Mouse (Mus musculus) stomach, embryonic 14.5 days (tissue): ENCODE results near the gene Pgp. TPM values are rescaled to one million over a fixed set of nuclear protein-coding genes. Genes with fewer than 3 reads are reported as not detected.
A peak's percentile ranks its signal among the peaks of the same experiment; 100 is the strongest.

Experiments
- ATAC-seq: fragments of 200-750 bp; cut with Nextera tagmentation; 2 replicates; pipeline ENCODE4 v1.8.0; 2017; ENCODE audit warnings: low read depth, moderate TSS enrichment; ENCODE audit not compliant: insufficient number of reproducible peaks, insufficient read depth, low FRiP score
- H3K27ac ChIP-seq: fragments of 300-500 bp; sonication (generic); 2 replicates; pipeline ENCODE4 v1.5.1; 2014; ENCODE audit warnings: mild to moderate bottlenecking, low read length, moderate library complexity, mixed read lengths
- H3K27me3 ChIP-seq: fragments of 300-500 bp; sonication (generic); 2 replicates; pipeline ENCODE4 v1.6.1; 2014; ENCODE audit warnings: low read length, control low read depth, mixed read lengths; ENCODE audit not compliant: control insufficient read depth, insufficient read depth
- H3K36me3 ChIP-seq: fragments of 300-500 bp; sonication (generic); 2 replicates; pipeline ENCODE4 v1.6.1; 2014; ENCODE audit warnings: mild to moderate bottlenecking, control low read depth, low read length, moderate library complexity, mixed read lengths; ENCODE audit not compliant: control insufficient read depth, insufficient read depth
- H3K4me1 ChIP-seq: fragments of 300-500 bp; sonication (generic); 2 replicates; pipeline ENCODE4 v1.6.1; 2014; ENCODE audit warnings: low read length, control low read depth, mixed read lengths; ENCODE audit not compliant: control insufficient read depth, insufficient read depth
- H3K4me2 ChIP-seq: fragments of 300-500 bp; sonication (generic); replicated peaks from 2 replicates; pipeline ENCODE4 v1.6.1; 2014; ENCODE audit warnings: low read depth, low read length, control low read depth
- H3K4me3 ChIP-seq: fragments of 300-500 bp; sonication (generic); 2 replicates; pipeline ENCODE4 v1.5.1; 2014; ENCODE audit warnings: low read depth, low read length, control low read depth
- H3K9ac ChIP-seq: fragments of 300-500 bp; sonication (generic); replicated peaks from 2 replicates; pipeline ENCODE4 v1.6.1; 2014; ENCODE audit warnings: low read depth, mild to moderate bottlenecking, control low read depth, low read length, moderate library complexity, mixed read lengths
- H3K9me3 ChIP-seq: fragments of 300-500 bp; sonication (generic); 2 replicates; pipeline ENCODE4 v1.6.1; 2016; ENCODE audit warnings: low read depth, low read length, control low read depth; ENCODE audit not compliant: control insufficient read depth
- WGBS: fragments of 180-500 bp; shearing (Covaris S2); extraction: QIAGEN DNeasy Blood & Tissue Kit; methylation state at CpG from one replicate; pipeline ENCODE4 v1.1.7; 2014; 5-methylcytosine and 5-hydroxymethylcytosine counted together
- polyA plus RNA-seq: library from polyadenylated mRNA; unstranded; fragments of >200 nt; fragmentation: Nextera tagmentation; extraction: Ambion mirVana; gene quantifications from 2 replicates; pipeline ENCODE4 v1.2.1, GENCODE M21; 2014

Pgp gene
- polyA plus RNA-seq, 1 experiment from 2014 or later: 51.7 TPM

GRCm38 (mm10) chr17:24477053-24477984, 7.1 kb downstream of the Pgp start:
- H3K27me3 ChIP-seq: no peaks in the 10 kb centered on the region
- H3K4me1 ChIP-seq: peaks cover 18% of the 10 kb centered on the region
- H3K36me3 ChIP-seq: peaks cover 26% of the 10 kb centered on the region
- ATAC-seq: no peak
- 0 out of 2 replicates have a peak overlapping the region, but pooled peaks have one; percentile 51 for H3K9ac ChIP-seq
- H3K27ac ChIP-seq: no peak overlapping the region
- no peak overlapping the region for H3K4me3 ChIP-seq
- no peaks in the 10 kb centered on the region for H3K9me3 ChIP-seq
- peak overlapping the region; percentile 49 for H3K4me2 ChIP-seq
- WGBS: 93% methylated on average over 20 of the region's 20 CpGs

DNA sequence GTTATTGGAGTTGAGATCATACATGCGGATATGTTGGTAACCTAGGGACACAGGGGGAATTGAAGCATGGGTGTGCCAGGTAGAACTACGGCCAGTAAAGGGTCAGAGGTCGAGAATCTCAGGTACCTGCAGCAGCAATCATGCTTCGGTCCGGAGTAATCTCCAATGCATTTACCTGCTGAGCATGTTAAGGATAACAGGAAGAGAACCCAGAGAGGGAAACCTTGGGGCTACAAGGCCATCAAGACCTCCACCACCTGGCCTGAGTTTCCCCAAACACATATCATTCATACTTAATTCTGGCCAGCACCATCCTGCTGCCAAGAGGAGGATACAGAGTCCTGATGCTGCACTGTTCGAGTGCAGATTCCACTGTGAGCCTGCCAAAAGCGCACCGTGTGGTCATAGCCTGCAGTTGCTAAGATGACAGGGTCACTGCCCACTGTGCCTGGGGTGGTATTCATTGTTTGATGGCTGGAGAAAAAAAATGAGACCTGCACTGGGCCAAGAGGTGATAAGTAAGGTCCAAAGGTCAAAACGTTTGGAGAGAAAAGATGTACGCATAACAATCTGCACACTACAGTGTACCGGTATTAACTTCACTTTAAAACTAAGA, 7.9 kb downstream of the Pgp start:
- Histone ChIP-seq H3K27me3 (no peaks in the 10 kb centered on the region), H3K36me3 (peaks cover 24% of the 10 kb centered on the region), H3K4me2 (peak overlapping the region; percentile 49), H3K4me1 (peaks cover 11% of the 10 kb centered on the region), H3K9me3 (no peaks in the 10 kb centered on the region), H3K27ac (no peak overlapping the region), H3K4me3 (peak overlapping the region; percentile 62), H3K9ac (peak overlapping the region; percentile 51)
- 42% methylated on average over 11 of the region's 11 CpGs for WGBS
- peak; percentile 7; the same call in 1 of the 2 replicates for ATAC-seq

DNA sequence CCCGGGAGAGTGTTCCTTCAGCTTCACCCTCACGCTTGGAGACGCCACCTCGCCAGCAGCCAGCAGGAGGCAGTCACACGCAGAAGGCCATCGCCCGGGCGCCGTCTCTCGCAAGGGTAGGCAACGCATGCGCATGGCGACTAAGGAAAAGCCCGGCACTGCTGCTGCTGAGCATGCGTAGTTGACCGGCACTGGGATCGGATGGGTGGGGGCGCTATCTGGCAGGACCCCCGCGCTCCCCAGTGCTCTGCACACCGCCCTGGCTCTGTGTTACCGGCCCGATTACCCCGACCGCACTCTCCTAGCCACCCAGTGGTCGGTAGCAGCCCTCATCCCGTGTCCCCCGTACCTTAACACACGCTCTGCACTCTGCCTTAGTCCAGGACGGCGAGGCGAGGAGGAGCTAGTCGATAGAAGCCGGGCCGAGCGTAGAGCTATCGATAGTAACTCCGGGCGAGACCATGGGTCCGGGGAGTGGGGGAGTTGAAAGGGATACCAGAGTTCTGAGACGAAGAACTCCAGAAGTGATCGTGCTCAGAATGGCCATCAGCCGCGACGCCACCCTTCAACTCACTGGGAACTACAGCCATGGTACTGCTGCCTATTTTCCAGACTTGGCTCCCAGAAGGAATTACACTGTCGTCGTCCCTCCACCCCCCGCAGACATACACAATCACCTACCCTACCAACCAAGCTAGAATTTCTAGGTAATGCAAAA, 8.6 kb downstream of the Pgp start, which contains the start of gene Mlst8:
Mlst8 (minus strand) TSS at position 416 of the 718 bp plus-strand sequence.
- Histone ChIP-seq H3K4me2 (peak within 1 kb of the TSS; percentile 49), H3K9ac (peak within 1 kb of the TSS; percentile 51), H3K27me3 (no peaks in the 10 kb centered on the region), H3K36me3 (peaks cover 22% of the 10 kb centered on the region), H3K27ac (peak within 1 kb of the TSS; percentile 95), H3K4me3 (peak within 1 kb of the TSS; percentile 62), H3K4me1 (peaks cover 6% of the 10 kb centered on the region), H3K9me3 (no peaks in the 10 kb centered on the region)
- WGBS: under 1% methylated on average over 48 of the region's 48 CpGs
- ATAC-seq: peak; percentile 91

DNA sequence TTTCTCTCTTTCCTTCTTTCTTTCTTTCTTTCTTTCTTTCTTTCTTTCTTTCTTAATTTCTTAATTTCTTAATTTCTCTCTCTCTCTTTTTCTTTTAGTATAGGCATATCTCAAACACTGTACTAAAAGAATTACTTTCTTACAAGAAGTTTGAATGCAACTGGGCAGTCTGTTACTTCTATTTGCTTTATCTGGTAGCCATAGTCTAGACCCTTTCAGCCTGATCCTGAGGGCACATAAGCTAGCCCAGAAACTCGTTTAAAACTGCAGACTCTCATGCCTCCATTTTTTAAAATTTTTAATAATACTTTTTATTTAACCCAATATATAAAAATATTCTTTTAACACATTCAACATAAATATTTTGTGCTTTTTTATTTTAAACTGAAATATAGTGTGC, 9.2 kb downstream of the Pgp start:
- peaks cover 22% of the 10 kb centered on the region for H3K36me3 ChIP-seq
- peaks cover 6% of the 10 kb centered on the region for H3K4me1 ChIP-seq
- no peak overlapping the region for H3K9ac ChIP-seq
- no peak for ATAC-seq
- H3K4me3 ChIP-seq: peak overlapping the region; percentile 62
- H3K4me2 ChIP-seq: peak overlapping the region; percentile 32; the same call in 1 of the 2 replicates
- H3K27me3 ChIP-seq: no peaks in the 10 kb centered on the region
- WGBS: 8% methylated on average over 1 of the region's 1 CpGs
- H3K9me3 ChIP-seq: no peaks in the 10 kb centered on the region
- no peak overlapping the region for H3K27ac ChIP-seq

DNA sequence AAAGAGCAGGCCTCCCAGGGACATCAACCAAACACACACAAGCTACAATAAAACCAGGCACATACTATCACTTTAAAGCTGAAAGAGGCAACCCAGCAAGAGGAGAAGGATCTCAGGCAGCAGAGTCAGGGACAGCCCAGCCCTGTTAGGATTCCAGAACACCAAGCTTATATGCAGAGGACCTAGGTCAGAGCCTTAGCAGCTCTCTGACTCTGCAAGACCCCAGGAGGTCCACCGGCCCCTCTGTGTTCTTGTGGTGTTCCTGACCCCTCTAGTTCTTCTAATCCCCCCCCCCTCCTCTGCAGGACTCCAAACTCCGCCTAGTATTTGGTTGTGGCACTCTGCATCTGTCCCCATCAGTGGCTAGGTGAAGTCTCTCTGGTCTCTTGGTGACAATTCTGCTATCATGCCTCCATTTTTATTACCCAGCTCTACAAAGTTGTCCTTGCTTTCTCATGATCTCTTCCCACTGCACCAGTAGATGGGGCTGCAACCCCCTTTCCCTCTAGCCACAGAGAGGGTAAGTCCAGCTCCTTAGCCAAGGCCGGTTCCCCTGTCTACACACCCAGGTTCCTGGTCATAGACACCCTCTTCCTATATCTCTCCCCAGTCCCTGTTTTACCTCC, 10.1 kb downstream of the Pgp start:
- peaks cover 18% of the 10 kb centered on the region for H3K36me3 ChIP-seq
- H3K27me3 ChIP-seq: no peaks in the 10 kb centered on the region
- no peak for ATAC-seq
- H3K4me3 ChIP-seq: no peak overlapping the region
- no peak overlapping the region for H3K9ac ChIP-seq
- 45% methylated on average over 3 of the region's 3 CpGs for WGBS
- H3K9me3 ChIP-seq: no peaks in the 10 kb centered on the region
- peak overlapping the region; percentile 12 for H3K4me2 ChIP-seq
- H3K4me1 ChIP-seq: peaks cover 6% of the 10 kb centered on the region
- H3K27ac ChIP-seq: peak overlapping the region; percentile 46

GRCm38 (mm10) chr17:24481027-24481815, 11.0 kb downstream of the Pgp start:
- no peak overlapping the region for H3K4me2 ChIP-seq

DNA sequence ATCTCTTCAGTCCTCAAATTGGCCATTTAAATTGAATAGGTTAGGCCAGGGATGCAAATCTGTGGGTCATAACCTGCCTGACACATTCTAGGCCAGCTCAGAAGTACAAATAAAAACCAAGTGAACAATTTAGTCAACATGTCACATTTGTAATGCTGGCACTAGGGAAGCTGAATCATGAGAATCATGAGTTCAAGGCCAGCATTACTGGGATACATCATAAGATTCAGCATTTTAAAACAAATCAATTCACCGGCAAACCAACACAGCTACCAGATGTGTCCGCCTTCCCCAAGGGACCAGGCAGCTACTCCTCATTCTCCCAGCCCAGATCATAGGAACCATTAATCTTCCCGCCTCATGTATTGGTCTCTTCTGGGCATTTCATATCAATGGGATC, 13.3 kb downstream of the Pgp start:
- H3K27me3 ChIP-seq: no peaks in the 10 kb centered on the region
- H3K9ac ChIP-seq: no peak overlapping the region
- no peaks in the 10 kb centered on the region for H3K36me3 ChIP-seq
- no peaks in the 10 kb centered on the region for H3K9me3 ChIP-seq
- no peak for ATAC-seq
- H3K4me3 ChIP-seq: no peak overlapping the region
- peaks cover 6% of the 10 kb centered on the region for H3K4me1 ChIP-seq
- no peak overlapping the region for H3K4me2 ChIP-seq
- 90% methylated on average over 3 of the region's 3 CpGs for WGBS
- no peak overlapping the region for H3K27ac ChIP-seq

More at GRCm38 (mm10) chr17:24481027-24481815, 11.0 kb downstream of the Pgp start:
- no peaks in the 10 kb centered on the region for H3K9me3 ChIP-seq
- H3K4me1 ChIP-seq: peaks cover 9% of the 10 kb centered on the region
- no peaks in the 10 kb centered on the region for H3K27me3 ChIP-seq
- ATAC-seq: no peak
- H3K27ac ChIP-seq: no peak overlapping the region
- peaks cover 10% of the 10 kb centered on the region for H3K36me3 ChIP-seq
- WGBS: 92% methylated on average over 20 of the region's 20 CpGs
- H3K4me3 ChIP-seq: no peak overlapping the region
- H3K9ac ChIP-seq: no peak overlapping the region
